Mouse (Mus musculus) CD8-positive naive resting alpha-beta T cell, adult 57 days (primary cell): ENCODE measurements around the gene Kctd3. TPM values are rescaled to one million over a fixed set of nuclear protein-coding genes. Genes with fewer than 3 reads are reported as not detected.

ENCODE experiments used
- total RNA-seq: library from RNA; stranded (reverse); gene quantifications from one replicate; pipeline ENCODE4 v1.2.4, GENCODE M21; 2023

Gene Kctd3
- 35.5 TPM for total RNA-seq

DNA sequence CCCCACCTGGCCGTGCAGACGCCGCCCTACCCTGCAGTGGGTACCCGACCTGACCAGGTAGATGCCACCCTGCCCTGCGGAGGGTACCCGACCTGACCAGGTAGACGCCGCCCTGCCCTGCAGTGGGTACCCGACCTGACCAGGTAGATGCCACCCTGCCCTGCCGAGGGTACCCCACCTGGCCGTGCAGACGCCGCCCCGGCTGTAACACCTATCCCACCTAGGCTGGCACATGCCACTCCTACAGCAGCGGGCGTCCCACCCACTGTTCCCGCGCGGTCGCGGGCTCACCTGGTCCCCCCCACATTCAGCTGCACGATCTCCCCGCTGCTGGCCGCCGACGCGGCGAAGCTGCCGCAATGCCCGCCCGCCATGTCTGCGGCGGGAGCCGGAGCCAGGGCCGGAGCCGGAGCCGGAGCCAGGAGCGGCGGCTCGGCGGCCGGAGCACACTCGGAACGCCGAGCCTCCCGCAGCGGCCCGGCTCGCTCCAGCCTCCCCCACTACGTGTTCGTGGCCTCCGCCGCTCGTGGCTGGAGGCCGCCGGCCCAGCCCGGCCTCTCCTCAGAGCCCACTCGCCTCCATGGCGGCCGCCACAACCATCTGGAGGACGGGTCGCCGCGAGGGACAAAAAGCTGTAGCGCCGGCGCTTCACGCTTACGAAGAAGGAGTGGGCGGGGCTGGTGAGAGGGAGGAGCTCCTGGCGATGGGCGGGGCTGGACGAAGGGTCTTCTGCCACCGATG lies at the start of gene Kctd3:
TSS of gene Kctd3 (minus strand) at position 603 of the 741 bp plus-strand sequence.

